Mouse (Mus musculus): ENCODE results near the gene Cd19. TPM values are rescaled to one million over a fixed set of nuclear protein-coding genes. Genes with fewer than 3 reads are reported as not detected.

The Cd19 gene
- total and polyA plus RNA-seq, 3 experiments, result 132 to 234 (median 141) TPM

- dilution Hi-C loops (cut with MboI; ENCODE audit: extremely low pct_ligation_motif_present, extremely low pct_unique_long_range_greater_than_20kb, low sequenced_read_pairs), result no loop called here
- DNase-seq (ENCODE audit: extremely low read depth), result no peak
- peaks cover 6 to 8% of the 10 kb centered on the region in 2 experiments; a peak in 3 of 4 replicates for H3K4me1 ChIP-seq (ENCODE audit: control insufficient read depth in 1 of 2, insufficient read depth in 2 of 2)
- no peak overlapping the region for H3K4me2 ChIP-seq (ENCODE audit: insufficient read depth, low read depth, poor library complexity, severe bottlenecking)
- H3K9ac ChIP-seq (ENCODE audit: insufficient read depth, low read depth), result no peak overlapping the region
- in situ Hi-C loops (cut with MboI; ENCODE audit: low pct_ligation_motif_present, low pct_unique_long_range_greater_than_20kb, low sequenced_read_pairs), result no loop called here
- H3K27me3 ChIP-seq (replicated peaks), result no peaks in the 10 kb centered on the region
- H3K27ac ChIP-seq (ENCODE audit: insufficient read depth, low read depth), result no peak overlapping the region
- H3K9me3 ChIP-seq (replicated peaks; ENCODE audit: low read length), result no peaks in the 10 kb centered on the region
- TF ChIP-seq UBTF (IDR thresholded peaks at IDR 0.05; ENCODE audit: low read depth, low read length), result no peak
- TF ChIP-seq EP300 (IDR thresholded peaks at IDR 0.05; ENCODE audit: low read length), result no peak
- TF ChIP-seq ELF1 (IDR thresholded peaks at IDR 0.05; ENCODE audit: low read depth, low read length), result no peak
- no peak for TF ChIP-seq MAZ (IDR thresholded peaks at IDR 0.05; ENCODE audit: low read depth, low read length)
- TF ChIP-seq SMC3 (IDR thresholded peaks at IDR 0.05; ENCODE audit: low read depth, low read length), result no peak
- TF ChIP-seq CTCF (conservative IDR thresholded peaks at IDR 0.05 in 1 of 2, IDR thresholded peaks at IDR 0.05 in 1 of 2; ENCODE audit: low read depth in 2 of 2, low read length in 2 of 2), result no peak
- no peak for TF ChIP-seq MEF2A (IDR thresholded peaks at IDR 0.05; ENCODE audit: borderline replicate concordance, low read depth, low read length)
- no peak for TF ChIP-seq HCFC1 (IDR thresholded peaks at IDR 0.05; ENCODE audit: low read depth, low read length)
- TF ChIP-seq ETS1 (conservative IDR thresholded peaks at IDR 0.05; ENCODE audit: low read depth, low read length), result no peak
- no peak for TF ChIP-seq MAFK (IDR thresholded peaks at IDR 0.05; ENCODE audit: insufficient replicate concordance, low read length)
- no peak for TF ChIP-seq ZMIZ1 (IDR thresholded peaks at IDR 0.05; ENCODE audit: low read depth, low read length)
- TF ChIP-seq MAX (IDR thresholded peaks at IDR 0.05; ENCODE audit: low read length), result no peak
- TF ChIP-seq PAX5 (IDR thresholded peaks at IDR 0.05; ENCODE audit: low read length), result no peak
- peaks cover 45 to 62% of the 10 kb centered on the region in 2 experiments for H3K36me3 ChIP-seq (replicated peaks in 1 of 2; ENCODE audit: control insufficient read depth in 1 of 2, insufficient read depth in 1 of 2, low read length in 1 of 2)
- H3K79me2 ChIP-seq (replicated peaks; ENCODE audit: control insufficient read depth, extremely low read depth, insufficient read depth, poor library complexity, severe bottlenecking), result no peaks in the 10 kb centered on the region
- H3K4me3 ChIP-seq (replicated peaks in 1 of 3; ENCODE audit: low read depth in 2 of 3, low read length in 2 of 3, poor library complexity in 1 of 3), result no peak overlapping the region
These were observed 35.3 kb upstream of the Cd19 start for GRCm38 (mm10) chr7:126449991-126450390.

- Histone ChIP-seq H3K27ac (ENCODE audit: insufficient read depth, low read depth) (no peak overlapping the region), H3K36me3 (replicated peaks in 1 of 2; ENCODE audit: control insufficient read depth in 1 of 2, insufficient read depth in 1 of 2, low read length in 1 of 2) (peaks cover 57 to 76% of the 10 kb centered on the region in 2 experiments), H3K4me1 (ENCODE audit: control insufficient read depth in 1 of 2, insufficient read depth in 2 of 2) (peaks cover 6 to 8% of the 10 kb centered on the region in 2 experiments; a peak in 3 of 4 replicates), H3K9me3 (replicated peaks; ENCODE audit: low read length) (no peaks in the 10 kb centered on the region), H3K4me3 (replicated peaks in 1 of 3; ENCODE audit: low read depth in 2 of 3, low read length in 2 of 3, poor library complexity in 1 of 3) (no peak overlapping the region), H3K9ac (ENCODE audit: insufficient read depth, low read depth) (no peak overlapping the region), H3K79me2 (replicated peaks; ENCODE audit: control insufficient read depth, extremely low read depth, insufficient read depth, poor library complexity, severe bottlenecking) (no peaks in the 10 kb centered on the region), H3K27me3 (replicated peaks) (no peaks in the 10 kb centered on the region), H3K4me2 (ENCODE audit: insufficient read depth, low read depth, poor library complexity, severe bottlenecking) (no peak overlapping the region)
- TF ChIP-seq ZC3H11A (IDR thresholded peaks at IDR 0.05; ENCODE audit: low read depth, low read length) (no peak), GABPA (IDR thresholded peaks at IDR 0.05; ENCODE audit: insufficient replicate concordance, low read depth, low read length) (no peak), ZMIZ1 (IDR thresholded peaks at IDR 0.05; ENCODE audit: low read depth, low read length) (no peak), KAT2A (IDR thresholded peaks at IDR 0.05; ENCODE audit: insufficient replicate concordance, low read length) (no peak), RAD21 (IDR thresholded peaks at IDR 0.05; ENCODE audit: low read depth, low read length) (no peak), JUN (IDR thresholded peaks at IDR 0.05; ENCODE audit: insufficient read depth, low read depth, low read length) (no peak), RCOR1 (conservative IDR thresholded peaks at IDR 0.05; ENCODE audit: low read depth, low read length) (no peak), MYC (IDR thresholded peaks at IDR 0.05; ENCODE audit: low read depth, low read length) (no peak)
- in situ Hi-C loops (cut with MboI; ENCODE audit: low pct_ligation_motif_present, low pct_unique_long_range_greater_than_20kb, low sequenced_read_pairs), result no loop called here
- DNase-seq (ENCODE audit: extremely low read depth), result no peak
- dilution Hi-C loops (cut with MboI; ENCODE audit: extremely low pct_ligation_motif_present, extremely low pct_unique_long_range_greater_than_20kb, low sequenced_read_pairs), result no loop called here
These were observed 33.8 kb upstream of the Cd19 start for GRCm38 (mm10) chr7:126448481-126448880.
